In genomic region chr3:159787776-159788175, GRCm38 (mm10) we compare ENCODE assay signal across 25 mouse cellular contexts. TPM values are rescaled to one million over a fixed set of nuclear protein-coding genes. Genes with fewer than 3 reads are reported as not detected.
DNase-seq lines count a peak whose midpoint lies in the region; ATAC-seq lines count a peak whose summit lies in the region.
"Had no signal": no experiment of that assay in that cellular context is flagged by ENCODE, and none has a peak within 500 bp of the region (broad histone marks: within the 10 kb centered on the region; RNA-seq: fewer than 3 reads in every experiment).

No protein-coding gene starts in this region.

- no peak overlapping the region for H3K4me2 ChIP-seq in forebrain, embryonic 12.5 days
- no peak overlapping the region for H3K4me2 ChIP-seq in forebrain, embryonic 15.5 days (replicated peaks)
- H3K4me2 ChIP-seq in kidney, embryonic 15.5 days = no peak overlapping the region
- H3K4me2 ChIP-seq in neural tube, embryonic 14.5 days (ENCODE audit: low read depth, low read length) = no peak overlapping the region
- H3K4me2 ChIP-seq in midbrain, embryonic 14.5 days (ENCODE audit: low read length) = no peak overlapping the region
- H3K4me2 ChIP-seq: heart, embryonic 15.5 days; limb, embryonic 13.5 days; liver, embryonic 12.5 days had no signal

- H3K4me1 ChIP-seq in forebrain, embryonic 12.5 days = peaks cover 5% of the 10 kb centered on the region; the same call in 1 of the 2 replicates
- no peaks in the 10 kb centered on the region for H3K4me1 ChIP-seq in forebrain, embryonic 15.5 days
- H3K4me1 ChIP-seq in kidney, embryonic 15.5 days = no peaks in the 10 kb centered on the region
- H3K4me1 ChIP-seq in neural tube, embryonic 14.5 days (ENCODE audit: control insufficient read depth, insufficient read depth, low read length) = no peaks in the 10 kb centered on the region
- no peaks in the 10 kb centered on the region for H3K4me1 ChIP-seq in midbrain, embryonic 14.5 days (ENCODE audit: control insufficient read depth, insufficient read depth, low read length)
- H3K4me1 ChIP-seq: limb, embryonic 13.5 days; liver, embryonic 12.5 days had no signal

- 0 out of 2 replicates have a peak, but pooled peaks have one; percentile 39 for ATAC-seq in forebrain, embryonic 12.5 days (ENCODE audit: low FRiP score)
- no peak for ATAC-seq in forebrain, embryonic 15.5 days (replicated peaks)
- peak; percentile 36; the same call in 1 of the 2 replicates for ATAC-seq in kidney, embryonic 15.5 days (replicated peaks; ENCODE audit: low FRiP score)
- 0 out of 2 replicates have a peak, but pooled peaks have one; percentile 31 for ATAC-seq in neural tube, embryonic 14.5 days (ENCODE audit: low read depth)
- 0 out of 2 replicates have a peak, but pooled peaks have one; percentile 11 for ATAC-seq in midbrain, embryonic 14.5 days (ENCODE audit: low FRiP score, low TSS enrichment)
- ATAC-seq: CD4-positive, CD25-positive, alpha-beta regulatory T cell, adult 4 months; intestine, embryonic 16.5 days; liver, embryonic 12.5 days; liver, postnatal 0 days had no signal

- H3K27me3 ChIP-seq in forebrain, embryonic 12.5 days = peaks cover 15% of the 10 kb centered on the region
- no peaks in the 10 kb centered on the region for H3K27me3 ChIP-seq in forebrain, embryonic 15.5 days
- 0 out of 2 replicates have a peak, but pooled peaks cover 2% of the 10 kb centered on the region for H3K27me3 ChIP-seq in kidney, embryonic 15.5 days
- no peaks in the 10 kb centered on the region for H3K27me3 ChIP-seq in neural tube, embryonic 14.5 days (ENCODE audit: control insufficient read depth, insufficient read depth, low read length)
- H3K27me3 ChIP-seq in midbrain, embryonic 14.5 days (ENCODE audit: control insufficient read depth, insufficient read depth, low read length) = no peaks in the 10 kb centered on the region
- H3K27me3 ChIP-seq: heart, embryonic 15.5 days; limb, embryonic 13.5 days; liver, embryonic 12.5 days had no signal

- WGBS in forebrain, embryonic 12.5 days = 56% methylated on average over 9 of the region's 9 CpGs
- WGBS in forebrain, embryonic 15.5 days = 53% methylated on average over 9 of the region's 9 CpGs
- WGBS in kidney, embryonic 15.5 days = 75% methylated on average over 9 of the region's 9 CpGs
- 72% methylated on average over 9 of the region's 9 CpGs for WGBS in neural tube, embryonic 14.5 days
- WGBS in midbrain, embryonic 14.5 days = 39% methylated on average over 9 of the region's 9 CpGs

- no peaks in the 10 kb centered on the region for H3K36me3 ChIP-seq in forebrain, embryonic 12.5 days (replicated peaks)
- H3K36me3 ChIP-seq in forebrain, embryonic 15.5 days = no peaks in the 10 kb centered on the region
- no peaks in the 10 kb centered on the region for H3K36me3 ChIP-seq in kidney, embryonic 15.5 days
- H3K36me3 ChIP-seq in neural tube, embryonic 14.5 days (ENCODE audit: control insufficient read depth, insufficient read depth, low read length) = no peaks in the 10 kb centered on the region
- H3K36me3 ChIP-seq in midbrain, embryonic 14.5 days (ENCODE audit: control insufficient read depth, insufficient read depth, low read length) = no peaks in the 10 kb centered on the region
- H3K36me3 ChIP-seq: heart, embryonic 10.5 days; heart, embryonic 15.5 days; limb, embryonic 13.5 days; liver, embryonic 12.5 days had no signal

- no peak for DNase-seq in kidney, postnatal 36 days
- DNase-seq in neural tube, embryonic 10.5 days (ENCODE audit: extremely low spot score, low spot score) = no peak
- no peak for DNase-seq in midbrain, embryonic 14.5 days
- DNase-seq in layer of hippocampus, postnatal 14 days (ENCODE audit: low spot score in 2 of 2) = no peak
- DNase-seq: adrenal gland, postnatal 14 days; cerebellum, adult 11 months; cerebellum, adult 9-11 months; embryo, embryonic 11 days; gastrocnemius, postnatal 14 days; kidney, adult 8-10 months; liver, postnatal 0 days; lung, postnatal 36 days; right cerebral cortex, postnatal 4 days had no signal

- no peak overlapping the region for H3K4me3 ChIP-seq in forebrain, embryonic 12.5 days (replicated peaks)
- no peak overlapping the region for H3K4me3 ChIP-seq in forebrain, embryonic 15.5 days
- no peak overlapping the region for H3K4me3 ChIP-seq in kidney, embryonic 15.5 days (replicated peaks)
- no peak overlapping the region for H3K4me3 ChIP-seq in neural tube, embryonic 14.5 days (ENCODE audit: low read depth, low read length)
- H3K4me3 ChIP-seq in midbrain, embryonic 14.5 days (replicated peaks; ENCODE audit: low read depth, low read length) = no peak overlapping the region
- H3K4me3 ChIP-seq: erythroblast, embryonic 14.5 days; heart, embryonic 10.5 days; heart, embryonic 15.5 days; layer of hippocampus, adult 2 months; limb, embryonic 13.5 days; liver, embryonic 12.5 days had no signal

- H3K27ac ChIP-seq in forebrain, embryonic 12.5 days = no peak overlapping the region
- no peak overlapping the region for H3K27ac ChIP-seq in forebrain, embryonic 15.5 days (replicated peaks)
- H3K27ac ChIP-seq in kidney, embryonic 15.5 days = no peak overlapping the region
- no peak overlapping the region for H3K27ac ChIP-seq in neural tube, embryonic 14.5 days (ENCODE audit: low read depth, low read length)
- no peak overlapping the region for H3K27ac ChIP-seq in midbrain, embryonic 14.5 days (replicated peaks; ENCODE audit: low read depth, low read length)
- H3K27ac ChIP-seq: heart, embryonic 10.5 days; heart, embryonic 15.5 days; layer of hippocampus, adult 2 months; limb, embryonic 13.5 days; liver, embryonic 12.5 days had no signal

- H3K9ac ChIP-seq in forebrain, embryonic 12.5 days = no peak overlapping the region
- H3K9ac ChIP-seq in forebrain, embryonic 15.5 days (replicated peaks) = no peak overlapping the region
- no peak overlapping the region for H3K9ac ChIP-seq in kidney, embryonic 15.5 days
- no peak overlapping the region for H3K9ac ChIP-seq in neural tube, embryonic 14.5 days (replicated peaks; ENCODE audit: low read depth, low read length)
- H3K9ac ChIP-seq in midbrain, embryonic 14.5 days (replicated peaks; ENCODE audit: low read length) = no peak overlapping the region
- H3K9ac ChIP-seq: heart, embryonic 15.5 days; limb, embryonic 13.5 days; liver, embryonic 12.5 days; liver, postnatal 0 days had no signal

- H3K9me3 ChIP-seq in forebrain, embryonic 12.5 days = no peaks in the 10 kb centered on the region
- H3K9me3 ChIP-seq in forebrain, embryonic 15.5 days = no peaks in the 10 kb centered on the region
- H3K9me3 ChIP-seq in kidney, embryonic 15.5 days (replicated peaks) = no peaks in the 10 kb centered on the region
- H3K9me3 ChIP-seq in neural tube, embryonic 14.5 days (ENCODE audit: control insufficient read depth, low read length) = no peaks in the 10 kb centered on the region
- H3K9me3 ChIP-seq in midbrain, embryonic 14.5 days (ENCODE audit: control insufficient read depth, low read length) = no peaks in the 10 kb centered on the region
- H3K9me3 ChIP-seq: heart, embryonic 10.5 days; heart, embryonic 15.5 days; limb, embryonic 13.5 days; liver, embryonic 12.5 days had no signal

RNA-seq across cellular contexts. Expression of gene Wls, which starts 51.7 kb away (rescaled TPM):
- polyA plus RNA-seq in forebrain, embryonic 12.5 days (2016; fragmentation: Nextera tagmentation; extraction: Ambion mirVana) = 65.9 and 87.8 TPM in 2 replicates
- 39.6 and 48.6 TPM in 2 replicates for polyA plus RNA-seq in forebrain, embryonic 15.5 days (2015; fragmentation: Nextera tagmentation; extraction: Ambion mirVana)
- polyA plus RNA-seq in kidney, embryonic 15.5 days (2015; fragmentation: Nextera tagmentation; extraction: Ambion mirVana) = 115 and 124 TPM in 2 replicates
- polyA plus RNA-seq in neural tube, embryonic 14.5 days (2014; fragmentation: Nextera tagmentation; extraction: Ambion mirVana) = 57.5 and 93.5 TPM in 2 replicates
- 59.5 and 104 TPM in 2 replicates for polyA plus RNA-seq in midbrain, embryonic 14.5 days (2014; fragmentation: Nextera tagmentation; extraction: Ambion mirVana)
- 10 to 100 TPM; 21.4 to 28.3 TPM for total RNA-seq in layer of hippocampus, postnatal 14 days (2021)
